Mouse (Mus musculus) liver, embryonic 14.5 days (tissue): ENCODE measurements around the gene Rnf2. TPM values are rescaled to one million over a fixed set of nuclear protein-coding genes. Genes with fewer than 3 reads are reported as not detected.
"Not testable (repeated sequence)": the region's sequence is repeated elsewhere in the genome, so short reads cannot be mapped to it uniquely, and the experiment has no call there.

Experiments
- ATAC-seq: fragments of 200-750 bp; cut with Nextera tagmentation; 2 replicates; pipeline ENCODE4 v1.8.0; 2017; ENCODE audit warnings: moderate number of reproducible peaks, mild to moderate bottlenecking, moderate library complexity; ENCODE audit not compliant: insufficient read depth
- DNase-seq, 3 experiments: peaks; one replicate each; pipeline ENCODE4 v3.0.0-alpha.2; 2012 to 2013; ENCODE audit warnings: low read depth in 3 of 3, low spot score in 3 of 3
- H3K27ac ChIP-seq: fragments of 300-500 bp; sonication (generic); 2 replicates; pipeline ENCODE4 v1.5.1; 2014; ENCODE audit warnings: moderate library complexity, mild to moderate bottlenecking, control low read depth, inconsistent platforms
- H3K27me3 ChIP-seq: fragments of 300-500 bp; sonication (generic); 2 replicates; pipeline ENCODE4 v1.6.1; 2014; ENCODE audit warnings: mild to moderate bottlenecking, low read length, moderate library complexity; ENCODE audit not compliant: control insufficient read depth, insufficient read depth
- H3K36me3 ChIP-seq: fragments of 300-500 bp; sonication (generic); replicated peaks from 2 replicates; pipeline ENCODE4 v1.6.1; 2014; ENCODE audit warnings: low read depth; ENCODE audit not compliant: control insufficient read depth, insufficient read depth
- H3K4me1 ChIP-seq, 2 experiments: fragments of 200-500 bp in 1 of 2; fragments of 300-500 bp in 1 of 2; sonication (generic) in 1 of 2; replicated peaks; 2 replicates each; pipeline ENCODE4 v1.6.1; 2012 to 2014; ENCODE audit warnings: antibody characterized with exemption in 1 of 2, inconsistent platforms in 1 of 2, low read length in 1 of 2; ENCODE audit not compliant: control insufficient read depth in 2 of 2, insufficient read depth in 2 of 2
- H3K4me2 ChIP-seq: fragments of 300-500 bp; sonication (generic); 2 replicates; pipeline ENCODE4 v1.6.1; 2014; ENCODE audit warnings: low read depth, mild to moderate bottlenecking, control low read depth, moderate library complexity
- H3K4me3 ChIP-seq, 2 experiments: fragments of 200-500 bp in 1 of 2; fragments of 300-500 bp in 1 of 2; sonication (generic) in 1 of 2; 2 replicates each; pipeline ENCODE4 v1.5.1; 2012 to 2014; ENCODE audit warnings: low read depth in 2 of 2, low read length in 2 of 2, mild to moderate bottlenecking in 2 of 2, control low read depth in 1 of 2, inconsistent platforms in 1 of 2, moderate library complexity in 1 of 2; ENCODE audit not compliant: insufficient read depth in 1 of 2
- H3K9ac ChIP-seq: fragments of 300-500 bp; sonication (generic); replicated peaks from 2 replicates; pipeline ENCODE4 v1.6.1; 2014; ENCODE audit warnings: mild to moderate bottlenecking, control low read depth, moderate library complexity
- H3K9me3 ChIP-seq: fragments of 300-500 bp; sonication (generic); 2 replicates; pipeline ENCODE4 v1.6.1; 2016; ENCODE audit warnings: low read length, mixed read lengths; ENCODE audit not compliant: control insufficient read depth
- CTCF ChIP-seq: IDR thresholded peaks from 2 replicates; pipeline ENCODE4 v1.5.1; 2016; ENCODE audit warnings: antibody characterized with exemption, low read depth, control low read depth
- EP300 ChIP-seq: IDR thresholded peaks from 2 replicates; pipeline ENCODE4 v1.6.1; 2016; ENCODE audit warnings: antibody characterized with exemption, low read depth
- WGBS: fragments of 180-500 bp; shearing (Covaris S2); extraction: QIAGEN DNeasy Blood & Tissue Kit; methylation state at CpG from one replicate; pipeline ENCODE4 v1.1.7; 2014; ENCODE audit not compliant: insufficient replicate concordance; 5-methylcytosine and 5-hydroxymethylcytosine counted together
- polyA plus RNA-seq, 2 experiments: library from polyadenylated mRNA; depleted of rRNA in 1 of 2; stranded (reverse) in 1 of 2; unstranded in 1 of 2; fragments of >200 nt; fragmentation: Nextera tagmentation in 1 of 2; extraction: Ambion mirVana in 1 of 2; gene quantifications; 2 replicates each; pipeline versions ENCODE4 v1.2.1 to v1.2.3; 2012 to 2014

The Rnf2 gene
- polyA plus RNA-seq, 2 experiments = 16.0 to 18.6 TPM

DNA sequence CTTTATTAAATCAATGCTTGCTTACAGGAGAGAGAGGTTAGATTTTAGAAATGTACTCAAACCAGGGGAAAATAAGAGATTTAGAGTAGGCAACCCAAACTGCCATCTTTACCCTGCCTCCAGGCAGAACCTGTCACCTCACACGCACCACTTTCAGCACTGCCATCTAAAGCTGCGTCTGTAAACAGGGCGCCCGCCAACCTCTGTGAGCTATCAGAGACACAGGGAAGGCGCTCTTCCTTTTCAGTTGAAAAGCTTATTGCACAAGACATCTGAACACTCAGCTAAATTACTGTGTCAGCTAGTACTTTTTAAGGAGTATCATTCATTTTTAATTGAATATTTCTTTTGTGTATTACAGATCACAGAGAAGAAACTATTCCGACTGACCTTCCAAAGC is 10.9 kb downstream of the Rnf2 start:
- no peak for ATAC-seq

DNA sequence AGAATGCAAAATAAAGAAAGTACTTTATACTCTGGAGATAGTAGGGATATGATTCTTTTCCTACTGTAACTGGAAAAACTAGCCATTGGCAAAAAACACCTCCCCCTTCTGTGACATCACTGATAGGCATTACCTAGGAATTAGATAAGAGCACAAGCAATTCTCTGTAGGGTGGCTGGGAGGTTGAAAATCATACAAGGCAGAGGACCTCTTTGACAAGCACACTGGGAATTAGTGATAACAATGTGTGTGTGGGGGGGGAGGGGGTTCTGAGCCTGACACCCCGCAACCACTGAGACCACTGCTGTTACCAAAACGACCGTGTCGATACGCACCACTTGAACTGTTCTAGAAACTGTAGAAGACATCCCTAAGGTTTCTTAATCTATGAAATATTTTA is 16.0 kb downstream of the Rnf2 start:
- Histone ChIP-seq H3K4me1 (peaks cover 3 to 7% of the 10 kb centered on the region in 2 experiments; a peak in 3 of 4 replicates), H3K9me3 (no peaks in the 10 kb centered on the region), H3K9ac (no peak overlapping the region), H3K4me2 (peak overlapping the region; percentile 1; the same call in 1 of the 2 replicates), H3K27ac (no peak overlapping the region), H3K27me3 (no peaks in the 10 kb centered on the region), H3K36me3 (no peaks in the 10 kb centered on the region), H3K4me3 (no peak overlapping the region)
- TF ChIP-seq EP300 (no peak), CTCF (no peak)
- ATAC-seq (peak; percentile 57; the same call in 1 of the 2 replicates), DNase-seq (peak in 2 of 3 experiments; percentile 4 to 32)
- 32% methylated on average over 5 of the region's 5 CpGs for WGBS

More for the DNA sequence above, 10.9 kb downstream of the Rnf2 start:
- H3K4me1 ChIP-seq = peaks cover 9 to 11% of the 10 kb centered on the region in 2 experiments; a peak in 3 of 4 replicates
- no peak overlapping the region for H3K4me2 ChIP-seq
- WGBS = 61% methylated on average over 6 of the region's 6 CpGs
- H3K36me3 ChIP-seq = no peaks in the 10 kb centered on the region
- H3K4me3 ChIP-seq = no peak overlapping the region
- no peak overlapping the region for H3K9ac ChIP-seq
- no peak overlapping the region for H3K27ac ChIP-seq
- no peaks in the 10 kb centered on the region for H3K27me3 ChIP-seq
- no peak for DNase-seq
- H3K9me3 ChIP-seq = no peaks in the 10 kb centered on the region
- no peak for TF ChIP-seq EP300
- TF ChIP-seq CTCF = no peak

DNA sequence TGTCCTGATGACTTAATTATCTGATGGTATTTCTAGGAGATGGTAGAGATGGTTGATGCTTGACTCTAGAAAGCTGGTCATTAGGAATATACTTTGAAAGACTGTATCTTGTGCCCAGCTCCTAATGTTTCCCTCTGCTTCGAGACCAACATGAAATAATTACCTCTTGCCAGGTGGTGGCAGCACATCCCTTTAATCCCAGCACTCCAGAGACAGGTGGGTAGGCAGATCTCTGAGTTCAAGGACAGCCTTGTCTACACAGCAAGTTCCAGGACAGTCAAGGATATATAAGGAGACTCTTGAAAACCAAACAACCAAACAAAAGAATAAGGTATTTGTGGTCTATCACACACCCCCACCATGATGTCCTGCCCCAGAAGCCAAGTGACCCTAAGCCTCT is 17.2 kb downstream of the Rnf2 start:
- no peak overlapping the region for H3K4me3 ChIP-seq
- WGBS = 32% methylated on average over 1 of the region's 1 CpGs
- H3K36me3 ChIP-seq = no peaks in the 10 kb centered on the region
- no peak for TF ChIP-seq EP300
- peak; percentile 54 for TF ChIP-seq CTCF
- no peaks in the 10 kb centered on the region for H3K27me3 ChIP-seq
- H3K9me3 ChIP-seq = no peaks in the 10 kb centered on the region
- H3K27ac ChIP-seq = no peak overlapping the region
- no peak overlapping the region for H3K4me2 ChIP-seq
- no peak for ATAC-seq
- DNase-seq = no peak
- H3K9ac ChIP-seq = no peak overlapping the region
- H3K4me1 ChIP-seq = peaks cover 3 to 5% of the 10 kb centered on the region in 2 experiments; a peak in 3 of 4 replicates

DNA sequence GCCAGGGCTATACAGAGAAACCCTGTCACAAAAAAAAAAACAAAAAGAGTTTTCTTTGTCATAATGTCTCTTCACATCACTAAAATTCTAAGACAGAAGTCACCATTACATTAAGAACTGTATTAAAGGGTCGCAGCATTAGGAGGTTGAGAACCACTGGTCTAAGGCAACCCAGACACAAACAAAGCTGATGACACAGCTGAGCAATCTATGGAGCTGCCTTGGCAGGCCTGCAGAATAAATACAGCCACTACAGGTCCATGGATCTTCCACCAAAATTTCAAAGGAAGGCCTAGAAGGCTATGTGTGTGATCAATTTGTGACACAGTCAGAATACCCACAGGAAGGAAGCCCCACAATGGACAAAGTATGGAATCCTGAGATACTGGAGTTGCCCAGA is 18.3 kb downstream of the Rnf2 start:
- no peak overlapping the region for H3K4me2 ChIP-seq
- no peaks in the 10 kb centered on the region for H3K9me3 ChIP-seq
- WGBS = 73% methylated on average over 1 of the region's 1 CpGs
- H3K27ac ChIP-seq = no peak overlapping the region
- ATAC-seq (no peak), DNase-seq (no peak)
- no peak overlapping the region for H3K9ac ChIP-seq
- H3K4me3 ChIP-seq = no peak overlapping the region
- peaks cover 3 to 5% of the 10 kb centered on the region in 2 experiments; a peak in 3 of 4 replicates for H3K4me1 ChIP-seq
- H3K27me3 ChIP-seq = no peaks in the 10 kb centered on the region
- TF ChIP-seq EP300 (no peak), CTCF (no peak)
- no peaks in the 10 kb centered on the region for H3K36me3 ChIP-seq

DNA sequence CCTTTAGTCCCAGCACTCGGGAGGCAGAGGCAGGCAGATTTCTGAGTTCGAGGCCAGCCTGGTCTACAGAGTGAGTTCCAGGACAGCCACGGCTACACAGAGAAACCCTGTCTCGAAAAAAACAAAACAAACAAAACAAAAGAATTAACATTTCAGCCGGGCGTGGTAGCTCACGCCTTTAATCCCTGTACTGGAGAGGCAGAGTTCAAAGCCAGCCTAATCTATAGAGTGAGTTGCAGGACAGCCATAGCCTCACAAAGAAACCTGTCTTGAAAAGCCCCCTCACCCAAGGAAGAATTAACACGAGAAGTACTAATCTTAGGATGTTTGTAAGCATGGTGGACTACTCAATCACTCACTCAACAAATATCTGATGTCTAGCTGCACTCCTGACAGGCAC is 28.4 kb downstream of the Rnf2 start:
- not testable (repeated sequence) for DNase-seq, H3K27ac ChIP-seq, H3K9ac ChIP-seq, H3K4me3 ChIP-seq, H3K36me3 ChIP-seq, H3K4me2 ChIP-seq, H3K9me3 ChIP-seq, H3K27me3 ChIP-seq, ATAC-seq, H3K4me1 ChIP-seq
- whole genome bisulfite sequencing = 80% methylated on average over 8 of the region's 8 CpGs
